8 mouse cellular contexts compared by ENCODE assay signal in genomic region chr17:70847086-70847485, GRCm38 (mm10). TPM values are rescaled to one million over a fixed set of nuclear protein-coding genes. Genes with fewer than 3 reads are reported as not detected.
DNase-seq lines count a peak whose midpoint lies in the region; ATAC-seq and TF ChIP-seq lines count a peak whose summit lies in the region.

No protein-coding gene starts in this region.

- DNase-seq in right cerebral cortex, postnatal 14 days, result peak; percentile 15
- no peak for DNase-seq in right cerebral cortex, postnatal 10 days (ENCODE audit: low spot score in 2 of 2)
- peak; percentile 44 for DNase-seq in embryonic facial prominence, embryonic 10.5 days (ENCODE audit: low spot score)
- DNase-seq in hindbrain, embryonic 14.5 days (ENCODE audit: low spot score), result peak; percentile 61
- peak; percentile 32 for DNase-seq in liver
- no peak for DNase-seq in cerebellum, adult 8-10 months
- no peak for DNase-seq in layer of hippocampus, adult 9-11 months

- H3ac ChIP-seq in myocyte (ENCODE audit: control insufficient read depth, insufficient read length), result no peak overlapping the region

- H3K9ac ChIP-seq in hindbrain, embryonic 14.5 days, result no peak overlapping the region

- peak overlapping the region; percentile 89 for H3K4me3 ChIP-seq in embryonic facial prominence, embryonic 10.5 days
- no peak overlapping the region for H3K4me3 ChIP-seq in hindbrain, embryonic 14.5 days (replicated peaks; ENCODE audit: low read length)
- peak overlapping the region; percentile 98 for H3K4me3 ChIP-seq in myocyte

- peak overlapping the region; percentile 61; the same call in 1 of the 2 replicates for H3K27ac ChIP-seq in embryonic facial prominence, embryonic 10.5 days (replicated peaks)
- H3K27ac ChIP-seq in hindbrain, embryonic 14.5 days, result no peak overlapping the region

- H3K27me3 ChIP-seq in embryonic facial prominence, embryonic 10.5 days (replicated peaks; ENCODE audit: low read depth, poor library complexity, severe bottlenecking), result no peaks in the 10 kb centered on the region
- H3K27me3 ChIP-seq in hindbrain, embryonic 14.5 days (ENCODE audit: control insufficient read depth, insufficient read depth, low read length), result peaks cover 42% of the 10 kb centered on the region
- no peaks in the 10 kb centered on the region for H3K27me3 ChIP-seq in myocyte (ENCODE audit: control insufficient read depth, insufficient read depth, insufficient read length)

- WGBS in embryonic facial prominence, embryonic 10.5 days, result 10% methylated on average over 4 of the region's 4 CpGs
- WGBS in hindbrain, embryonic 14.5 days, result 2% methylated on average over 4 of the region's 4 CpGs

- H3K79me2 ChIP-seq in myocyte (ENCODE audit: control insufficient read depth, insufficient read depth), result peaks cover 87% of the 10 kb centered on the region

- peaks cover 43% of the 10 kb centered on the region for H3K36me3 ChIP-seq in embryonic facial prominence, embryonic 10.5 days (replicated peaks)
- H3K36me3 ChIP-seq in hindbrain, embryonic 14.5 days (replicated peaks; ENCODE audit: control insufficient read depth, insufficient read depth), result no peaks in the 10 kb centered on the region; the same call in 1 of the 2 replicates
- H3K36me3 ChIP-seq in myocyte (ENCODE audit: control insufficient read depth, insufficient read depth), result peaks cover 41% of the 10 kb centered on the region

- TF ChIP-seq POLR2A in myocyte (IDR thresholded peaks at IDR 0.05; ENCODE audit: insufficient read length, low read depth), result no peak

- no peaks in the 10 kb centered on the region for H3K9me3 ChIP-seq in embryonic facial prominence, embryonic 10.5 days
- no peaks in the 10 kb centered on the region for H3K9me3 ChIP-seq in hindbrain, embryonic 14.5 days (ENCODE audit: control insufficient read depth, low read length)

- ATAC-seq in hindbrain, embryonic 14.5 days (ENCODE audit: low FRiP score), result no peak

- peaks cover 44% of the 10 kb centered on the region for H3K4me1 ChIP-seq in embryonic facial prominence, embryonic 10.5 days
- H3K4me1 ChIP-seq in hindbrain, embryonic 14.5 days (replicated peaks; ENCODE audit: control insufficient read depth, insufficient read depth, low read length), result peaks cover 27% of the 10 kb centered on the region; the same call in 1 of the 2 replicates

- H3K4me2 ChIP-seq in hindbrain, embryonic 14.5 days (replicated peaks), result peak overlapping the region; percentile 21; the same call in 1 of the 2 replicates
- peak overlapping the region; percentile 82 for H3K4me2 ChIP-seq in myocyte (ENCODE audit: low read depth)

TF ChIP-seq in myocyte, 11 proteins besides CTCF, POLR2A, EP300 and RAD21:
- TF ChIP-seq TCF3 (IDR thresholded peaks at IDR 0.05; ENCODE audit: insufficient read length, low read depth), result no peak
- no peak for TF ChIP-seq TCF12 (IDR thresholded peaks at IDR 0.05; ENCODE audit: insufficient read depth, poor library complexity, severe bottlenecking)
- TF ChIP-seq MYOD1 (IDR thresholded peaks at IDR 0.05; ENCODE audit: control insufficient read depth in 1 of 3, insufficient read length in 2 of 3, low read depth in 2 of 3), result no peak
- TF ChIP-seq CEBPB (IDR thresholded peaks at IDR 0.05; ENCODE audit: insufficient read depth, poor library complexity, severe bottlenecking), result no peak
- TF ChIP-seq SRF (IDR thresholded peaks at IDR 0.05; ENCODE audit: control insufficient read depth, insufficient read length, low read depth), result no peak
- no peak for TF ChIP-seq POLR2AphosphoS2 (IDR thresholded peaks at IDR 0.05; ENCODE audit: insufficient read length, low read depth)
- no peak for TF ChIP-seq MYOG (IDR thresholded peaks at IDR 0.05; ENCODE audit: control insufficient read depth in 1 of 3, insufficient read depth in 1 of 3, insufficient read length in 2 of 3, low read depth in 2 of 3)
- TF ChIP-seq E2F4 (IDR thresholded peaks at IDR 0.05; ENCODE audit: insufficient read depth), result no peak
- no peak for TF ChIP-seq REST (IDR thresholded peaks at IDR 0.05; ENCODE audit: insufficient read depth, insufficient read length)
TF ChIP-seq in myocyte: peak in this region for 0.

RNA-seq across cellular contexts. Expression of gene Tgif1, which starts 6.3 kb away (rescaled TPM):
- polyA plus RNA-seq in embryonic facial prominence, embryonic 10.5 days (2016; fragmentation: Nextera tagmentation; extraction: Ambion mirVana), result 110 and 112 TPM in 2 replicates
- polyA plus RNA-seq in hindbrain, embryonic 14.5 days (2014; fragmentation: Nextera tagmentation; extraction: Ambion mirVana), result 11.8 and 12.0 TPM in 2 replicates
- 75.2 TPM for polyA plus RNA-seq in myocyte (2012; fragmentation: generic; extraction: Trizol)

Comparison
In these comparisons a context has a peak if more than half of its experiments do, and no peak if none do; other contexts are left out.
1. DNase-seq: peak in right cerebral cortex, postnatal 14 days (single experiment), embryonic facial prominence, embryonic 10.5 days (single experiment), hindbrain, embryonic 14.5 days (single experiment) and liver (single experiment); none in right cerebral cortex, postnatal 10 days (0 of 2), cerebellum, adult 8-10 months (single experiment) and layer of hippocampus, adult 9-11 months (single experiment).